Mouse (Mus musculus) MEL (cell line): Measurements from ENCODE around the gene Zfp106. TPM values are rescaled to one million over a fixed set of nuclear protein-coding genes. Genes with fewer than 3 reads are reported as not detected.

Source experiments
- DNase-seq: peaks from one replicate; pipeline ENCODE4 v3.0.0; 2011; ENCODE audit warnings: low read depth, low spot score
- H3K27ac ChIP-seq: 2 replicates; pipeline ENCODE4 v1.5.1; 2012; ENCODE audit warnings: low read depth, mild to moderate bottlenecking, control low read depth, low read length, moderate library complexity; ENCODE audit not compliant: control insufficient read depth
- H3K27me3 ChIP-seq, 2 experiments: fragments of 150-350 bp in 1 of 2; sonication (generic) in 1 of 2; 2 replicates each; pipeline ENCODE4 v1.6.1; 2012; ENCODE audit warnings: low read length in 2 of 2, mild to moderate bottlenecking in 2 of 2, improper control_type of control experiment in 1 of 2, moderate library complexity in 1 of 2; ENCODE audit not compliant: insufficient read depth in 2 of 2, control insufficient read depth in 1 of 2
- H3K36me3 ChIP-seq, 2 experiments: 2 replicates each; pipeline ENCODE4 v1.6.1; 2012 to 2014; ENCODE audit warnings: low read length in 2 of 2, improper control_type of control experiment in 1 of 2, inconsistent platforms in 1 of 2, mild to moderate bottlenecking in 1 of 2; ENCODE audit not compliant: insufficient read depth in 2 of 2, control insufficient read depth in 1 of 2
- H3K4me1 ChIP-seq, 2 experiments: fragments of 150-350 bp in 1 of 2; sonication (generic) in 1 of 2; 2 replicates each; pipeline ENCODE4 v1.6.1; 2012; ENCODE audit warnings: low read length in 2 of 2, improper control_type of control experiment in 1 of 2, mild to moderate bottlenecking in 1 of 2; ENCODE audit not compliant: insufficient read depth in 2 of 2, control insufficient read depth in 1 of 2
- H3K4me3 ChIP-seq, 2 experiments: fragments of 150-350 bp in 1 of 2; sonication (generic) in 1 of 2; 2 replicates each; pipeline ENCODE4 v1.5.1; 2012; ENCODE audit warnings: low read depth in 2 of 2, low read length in 2 of 2, mild to moderate bottlenecking in 2 of 2, moderate library complexity in 2 of 2, control low read depth in 1 of 2, improper control_type of control experiment in 1 of 2; ENCODE audit not compliant: control insufficient read depth in 1 of 2, insufficient read depth in 1 of 2
- H3K79me2 ChIP-seq: 2 replicates; pipeline ENCODE4 v1.6.1; 2012; ENCODE audit warnings: mild to moderate bottlenecking, low read length, moderate library complexity; ENCODE audit not compliant: control insufficient read depth, poor library complexity, insufficient read depth
- H3K9ac ChIP-seq: 2 replicates; pipeline ENCODE4 v1.6.1; 2012; ENCODE audit warnings: low read depth, mild to moderate bottlenecking, control low read depth, low read length, moderate library complexity; ENCODE audit not compliant: control insufficient read depth, poor library complexity, severe bottlenecking
- H3K9me3 ChIP-seq: fragments of 150-350 bp; sonication (generic); replicated peaks from 2 replicates; pipeline ENCODE4 v1.6.1; 2012; ENCODE audit warnings: mild to moderate bottlenecking, low read length, improper control_type of control experiment, moderate library complexity; ENCODE audit not compliant: insufficient read depth
- CHD1 ChIP-seq: IDR thresholded peaks from 2 replicates; pipeline ENCODE4 v1.6.1; 2012; ENCODE audit warnings: low read depth, mild to moderate bottlenecking, inconsistent platforms, low read length, improper control_type of control experiment
- E2F4 ChIP-seq: IDR thresholded peaks from 2 replicates; pipeline ENCODE4 v1.6.1; 2011; ENCODE audit warnings: low read depth, low read length, improper control_type of control experiment, borderline replicate concordance
- ELF1 ChIP-seq: IDR thresholded peaks from 2 replicates; pipeline ENCODE4 v1.6.1; 2014; ENCODE audit warnings: low read depth, mild to moderate bottlenecking, inconsistent platforms, low read length, improper control_type of control experiment, moderate library complexity
- ETS1 ChIP-seq: IDR thresholded peaks from 2 replicates; pipeline ENCODE4 v1.6.1; 2012; ENCODE audit warnings: low read depth, mild to moderate bottlenecking, inconsistent platforms, low read length, improper control_type of control experiment, moderate library complexity
- GABPA ChIP-seq: IDR thresholded peaks from 2 replicates; pipeline ENCODE4 v1.6.1; 2012; ENCODE audit warnings: low read depth, mild to moderate bottlenecking, inconsistent platforms, low read length, improper control_type of control experiment, moderate library complexity
- HCFC1 ChIP-seq: IDR thresholded peaks from 2 replicates; pipeline ENCODE4 v1.6.1; 2012; ENCODE audit warnings: low read depth, mild to moderate bottlenecking, inconsistent platforms, low read length, improper control_type of control experiment, moderate library complexity
- JUND ChIP-seq: IDR thresholded peaks from 2 replicates; pipeline ENCODE4 v1.6.1; 2011; ENCODE audit warnings: low read depth, mild to moderate bottlenecking, improper control_type of control experiment, low read length
- MAFK ChIP-seq: IDR thresholded peaks from 2 replicates; pipeline ENCODE4 v1.6.1; 2011; ENCODE audit warnings: low read depth, mild to moderate bottlenecking, low read length, improper control_type of control experiment, borderline replicate concordance
- MAX ChIP-seq: IDR thresholded peaks from 2 replicates; pipeline ENCODE4 v1.6.1; 2011; ENCODE audit warnings: low read length, improper control_type of control experiment
- MAZ ChIP-seq: IDR thresholded peaks from 2 replicates; pipeline ENCODE4 v1.6.1; 2012; ENCODE audit warnings: low read depth, mild to moderate bottlenecking, inconsistent platforms, low read length, improper control_type of control experiment
- MEF2A ChIP-seq: IDR thresholded peaks from 2 replicates; pipeline ENCODE4 v1.6.1; 2014; ENCODE audit warnings: low read depth, mild to moderate bottlenecking, inconsistent platforms, low read length, improper control_type of control experiment; ENCODE audit not compliant: poor library complexity, insufficient replicate concordance, severe bottlenecking; ENCODE audit errors: extremely low read depth
- MXI1 ChIP-seq: IDR thresholded peaks from 2 replicates; pipeline ENCODE4 v1.6.1; 2011; ENCODE audit warnings: mild to moderate bottlenecking, low read depth, low read length, improper control_type of control experiment
- MYB ChIP-seq: IDR thresholded peaks from 2 replicates; pipeline ENCODE4 v1.6.1; 2011; ENCODE audit warnings: mild to moderate bottlenecking, low read depth, low read length, improper control_type of control experiment
- NELFE ChIP-seq: IDR thresholded peaks from 2 replicates; pipeline ENCODE4 v1.6.1; 2011; ENCODE audit warnings: low read depth, low read length, improper control_type of control experiment
- POLR2AphosphoS2 ChIP-seq: IDR thresholded peaks from 2 replicates; pipeline ENCODE4 v1.6.1; 2011; ENCODE audit warnings: low read length, improper control_type of control experiment
- POLR2AphosphoS5 ChIP-seq: IDR thresholded peaks from 2 replicates; pipeline ENCODE4 v1.6.1; 2012; ENCODE audit warnings: low read depth, borderline replicate concordance, mild to moderate bottlenecking, inconsistent platforms, low read length, moderate library complexity, mixed read lengths
- SMC3 ChIP-seq: IDR thresholded peaks from 2 replicates; pipeline ENCODE4 v1.6.1; 2011; ENCODE audit warnings: low read depth, low read length, improper control_type of control experiment
- TBP ChIP-seq: IDR thresholded peaks from 2 replicates; pipeline ENCODE4 v1.8.0; 2011; ENCODE audit warnings: low read depth, low read length, improper control_type of control experiment
- USF1 ChIP-seq: IDR thresholded peaks from 2 replicates; pipeline ENCODE4 v1.6.1; 2014; ENCODE audit warnings: low read depth, mild to moderate bottlenecking, inconsistent platforms, low read length, improper control_type of control experiment, moderate library complexity
- USF2 ChIP-seq, 2 experiments: IDR thresholded peaks; 2 replicates each; pipeline ENCODE4 v1.6.1; 2011 to 2012; ENCODE audit warnings: improper control_type of control experiment in 2 of 2, low read length in 2 of 2, borderline replicate concordance in 1 of 2, inconsistent platforms in 1 of 2, low read depth in 1 of 2, mild to moderate bottlenecking in 1 of 2; ENCODE audit not compliant: insufficient read depth in 1 of 2
- ZKSCAN1 ChIP-seq: IDR thresholded peaks from 2 replicates; pipeline ENCODE4 v1.6.1; 2012; ENCODE audit warnings: low read depth, mild to moderate bottlenecking, inconsistent platforms, low read length, improper control_type of control experiment, moderate library complexity
- ZNF384 ChIP-seq: IDR thresholded peaks from 2 replicates; pipeline ENCODE4 v1.6.1; 2012; ENCODE audit warnings: low read depth, mild to moderate bottlenecking, inconsistent platforms, low read length, improper control_type of control experiment
- polyA plus RNA-seq, 2 experiments: library from polyadenylated mRNA; stranded (reverse) in 1 of 2; unstranded in 1 of 2; fragments of >175 nt in 1 of 2; fragments of >200 nt in 1 of 2; gene quantifications; 2 replicates each; pipeline versions ENCODE4 v1.2.1 to v1.2.4; 2012; ENCODE audit warnings: low replicate concordance in 2 of 2, low read depth in 1 of 2; ENCODE audit not compliant: insufficient read length in 2 of 2, insufficient read depth in 1 of 2, missing spikeins in 1 of 2
- total RNA-seq: library from RNA; depleted of rRNA; stranded (reverse); fragments of 300-350 nt; gene quantifications from 2 replicates; pipeline ENCODE4 v1.2.3, GENCODE M21; 2012

Zfp106 gene
- total and polyA plus RNA-seq, 3 experiments, result 63.9 to 130 (median 80.6) TPM

- TF ChIP-seq USF1 (no peak), NELFE (no peak), E2F4 (no peak), CHD1 (no peak), ZNF384 (no peak), JUND (no peak), ETS1 (no peak), MAX (no peak), MYB (no peak), SMC3 (peak; percentile 74), ZKSCAN1 (no peak)
These were observed 42.5 kb upstream of the Zfp106 start (continued) for GRCm38 (mm10) chr2:120606021-120606690.

GRCm38 (mm10) chr2:120599506-120599905 is 35.9 kb upstream of the Zfp106 start:
- H3K79me2 ChIP-seq, result no peaks in the 10 kb centered on the region
- H3K27ac ChIP-seq, result no peak overlapping the region
- H3K4me1 ChIP-seq, result no peaks in the 10 kb centered on the region
- no peak overlapping the region for H3K4me3 ChIP-seq
- no peak for TF ChIP-seq ZKSCAN1
- no peak for TF ChIP-seq E2F4
- TF ChIP-seq USF2 (IDR thresholded peaks at IDR 0.05; ENCODE audit: borderline replicate concordance in 1 of 2, insufficient read depth in 1 of 2, low read depth in 1 of 2, low read length in 2 of 2), result no peak
- no peak for TF ChIP-seq MAX
- TF ChIP-seq POLR2AphosphoS5, result no peak
- no peak for TF ChIP-seq MXI1
- no peak for TF ChIP-seq MAZ
- TF ChIP-seq CHD1, result no peak
- TF ChIP-seq ETS1, result no peak
- TF ChIP-seq HCFC1, result no peak
- TF ChIP-seq POLR2AphosphoS2, result no peak
- TF ChIP-seq MEF2A, result no peak
- no peak for TF ChIP-seq NELFE
- TF ChIP-seq MAFK, result no peak
- no peak for TF ChIP-seq JUND
- TF ChIP-seq ELF1, result no peak
- TF ChIP-seq GABPA, result no peak
- no peak for TF ChIP-seq TBP
- no peak for DNase-seq
- H3K9me3 ChIP-seq, result no peaks in the 10 kb centered on the region
- H3K9ac ChIP-seq, result no peak overlapping the region
- no peaks in the 10 kb centered on the region for H3K27me3 ChIP-seq
- peaks cover 2 to 40% of the 10 kb centered on the region in 2 experiments for H3K36me3 ChIP-seq
